Mouse (Mus musculus) liver, embryonic 14.5 days (tissue): ENCODE data around the gene 4930470P17Rik. TPM values are rescaled to one million over a fixed set of nuclear protein-coding genes. Genes with fewer than 3 reads are reported as not detected.
"Not testable (repeated sequence)": the region's sequence is repeated elsewhere in the genome, so short reads cannot be mapped to it uniquely, and the experiment has no call there.

Source experiments
- ATAC-seq: fragments of 200-750 bp; cut with Nextera tagmentation; 2 replicates; pipeline ENCODE4 v1.8.0; 2017; ENCODE audit warnings: moderate number of reproducible peaks, mild to moderate bottlenecking, moderate library complexity; ENCODE audit not compliant: insufficient read depth
- DNase-seq, 3 experiments: peaks; one replicate each; pipeline ENCODE4 v3.0.0-alpha.2; 2012 to 2013; ENCODE audit warnings: low read depth in 3 of 3, low spot score in 3 of 3
- H3K27ac ChIP-seq: fragments of 300-500 bp; sonication (generic); 2 replicates; pipeline ENCODE4 v1.5.1; 2014; ENCODE audit warnings: moderate library complexity, mild to moderate bottlenecking, control low read depth, inconsistent platforms
- H3K27me3 ChIP-seq: fragments of 300-500 bp; sonication (generic); 2 replicates; pipeline ENCODE4 v1.6.1; 2014; ENCODE audit warnings: mild to moderate bottlenecking, low read length, moderate library complexity; ENCODE audit not compliant: control insufficient read depth, insufficient read depth
- H3K36me3 ChIP-seq: fragments of 300-500 bp; sonication (generic); replicated peaks from 2 replicates; pipeline ENCODE4 v1.6.1; 2014; ENCODE audit warnings: low read depth; ENCODE audit not compliant: control insufficient read depth, insufficient read depth
- H3K4me1 ChIP-seq, 2 experiments: fragments of 200-500 bp in 1 of 2; fragments of 300-500 bp in 1 of 2; sonication (generic) in 1 of 2; replicated peaks; 2 replicates each; pipeline ENCODE4 v1.6.1; 2012 to 2014; ENCODE audit warnings: antibody characterized with exemption in 1 of 2, inconsistent platforms in 1 of 2, low read length in 1 of 2; ENCODE audit not compliant: control insufficient read depth in 2 of 2, insufficient read depth in 2 of 2
- H3K4me2 ChIP-seq: fragments of 300-500 bp; sonication (generic); 2 replicates; pipeline ENCODE4 v1.6.1; 2014; ENCODE audit warnings: low read depth, mild to moderate bottlenecking, control low read depth, moderate library complexity
- H3K4me3 ChIP-seq, 2 experiments: fragments of 200-500 bp in 1 of 2; fragments of 300-500 bp in 1 of 2; sonication (generic) in 1 of 2; 2 replicates each; pipeline ENCODE4 v1.5.1; 2012 to 2014; ENCODE audit warnings: low read depth in 2 of 2, low read length in 2 of 2, mild to moderate bottlenecking in 2 of 2, control low read depth in 1 of 2, inconsistent platforms in 1 of 2, moderate library complexity in 1 of 2; ENCODE audit not compliant: insufficient read depth in 1 of 2
- H3K9ac ChIP-seq: fragments of 300-500 bp; sonication (generic); replicated peaks from 2 replicates; pipeline ENCODE4 v1.6.1; 2014; ENCODE audit warnings: mild to moderate bottlenecking, control low read depth, moderate library complexity
- H3K9me3 ChIP-seq: fragments of 300-500 bp; sonication (generic); 2 replicates; pipeline ENCODE4 v1.6.1; 2016; ENCODE audit warnings: low read length, mixed read lengths; ENCODE audit not compliant: control insufficient read depth
- CTCF ChIP-seq: IDR thresholded peaks from 2 replicates; pipeline ENCODE4 v1.5.1; 2016; ENCODE audit warnings: antibody characterized with exemption, low read depth, control low read depth
- EP300 ChIP-seq: IDR thresholded peaks from 2 replicates; pipeline ENCODE4 v1.6.1; 2016; ENCODE audit warnings: antibody characterized with exemption, low read depth
- WGBS: fragments of 180-500 bp; shearing (Covaris S2); extraction: QIAGEN DNeasy Blood & Tissue Kit; methylation state at CpG from one replicate; pipeline ENCODE4 v1.1.7; 2014; ENCODE audit not compliant: insufficient replicate concordance; 5-methylcytosine and 5-hydroxymethylcytosine counted together
- polyA plus RNA-seq, 2 experiments: library from polyadenylated mRNA; depleted of rRNA in 1 of 2; stranded (reverse) in 1 of 2; unstranded in 1 of 2; fragments of >200 nt; fragmentation: Nextera tagmentation in 1 of 2; extraction: Ambion mirVana in 1 of 2; gene quantifications; 2 replicates each; pipeline versions ENCODE4 v1.2.1 to v1.2.3; 2012 to 2014

4930470P17Rik gene
- polyA plus RNA-seq, 2 experiments: not detected

GRCm38 (mm10) chr2:170630553-170630952 is 28.7 kb upstream of the 4930470P17Rik start:
- Histone ChIP-seq H3K36me3 (no peaks in the 10 kb centered on the region), H3K9ac (no peak overlapping the region), H3K4me2 (no peak overlapping the region), H3K27me3 (no peaks in the 10 kb centered on the region), H3K4me3 (no peak overlapping the region), H3K27ac (no peak overlapping the region), H3K9me3 (no peaks in the 10 kb centered on the region; the same call in 1 of the 2 replicates), H3K4me1 (no peaks in the 10 kb centered on the region; a peak in 1 of 4 replicates)
- 74% methylated on average over 11 of the region's 11 CpGs for WGBS
- TF ChIP-seq CTCF (no peak), EP300 (no peak)
- DNase-seq: no peak
- ATAC-seq: no peak

- H3K4me2 ChIP-seq, H3K9ac ChIP-seq, ATAC-seq, H3K9me3 ChIP-seq, H3K27ac ChIP-seq, DNase-seq, H3K4me1 ChIP-seq, H3K4me3 ChIP-seq, H3K36me3 ChIP-seq, H3K27me3 ChIP-seq: not testable (repeated sequence)
- WGBS: 74% methylated on average over 11 of the region's 11 CpGs
Measured at GRCm38 (mm10) chr2:170627991-170628390, 26.2 kb upstream of the 4930470P17Rik start.

- not testable (repeated sequence) for H3K9me3 ChIP-seq, ATAC-seq, H3K9ac ChIP-seq, H3K36me3 ChIP-seq, DNase-seq, H3K4me2 ChIP-seq, H3K27ac ChIP-seq, H3K27me3 ChIP-seq, H3K4me3 ChIP-seq, H3K4me1 ChIP-seq
- WGBS: 66% methylated on average over 1 of the region's 1 CpGs
Measured at GRCm38 (mm10) chr2:170624201-170624880, 22.5 kb upstream of the 4930470P17Rik start.

- ATAC-seq: no peak
- H3K27me3 ChIP-seq: no peaks in the 10 kb centered on the region
- no peaks in the 10 kb centered on the region for H3K9me3 ChIP-seq
- WGBS: 71% methylated on average over 13 of the region's 13 CpGs
- no peak overlapping the region for H3K4me2 ChIP-seq
- no peak for DNase-seq
- H3K9ac ChIP-seq: no peak overlapping the region
- no peaks in the 10 kb centered on the region for H3K36me3 ChIP-seq
- H3K4me3 ChIP-seq: no peak overlapping the region
- TF ChIP-seq CTCF: no peak
- TF ChIP-seq EP300: no peak
- H3K27ac ChIP-seq: no peak overlapping the region
- H3K4me1 ChIP-seq: no peaks in the 10 kb centered on the region
Measured at GRCm38 (mm10) chr2:170622985-170623384, 21.2 kb upstream of the 4930470P17Rik start.

- Histone ChIP-seq H3K9me3 (no peaks in the 10 kb centered on the region), H3K4me2 (no peak overlapping the region), H3K27me3 (no peaks in the 10 kb centered on the region), H3K36me3 (no peaks in the 10 kb centered on the region), H3K9ac (no peak overlapping the region), H3K4me3 (no peak overlapping the region), H3K27ac (no peak overlapping the region), H3K4me1 (no peaks in the 10 kb centered on the region)
- no peak for TF ChIP-seq CTCF
- no peak for TF ChIP-seq EP300
- ATAC-seq: no peak
- no peak for DNase-seq
- WGBS: 67% methylated on average over 12 of the region's 12 CpGs
Measured at GRCm38 (mm10) chr2:170618862-170619492, 17.2 kb upstream of the 4930470P17Rik start.

- H3K9me3 ChIP-seq, H3K4me3 ChIP-seq, H3K27me3 ChIP-seq, H3K4me2 ChIP-seq, H3K4me1 ChIP-seq, H3K9ac ChIP-seq, H3K36me3 ChIP-seq, ATAC-seq, DNase-seq, H3K27ac ChIP-seq: not testable (repeated sequence)
- WGBS: 49% methylated on average over 5 of the region's 5 CpGs
Measured at GRCm38 (mm10) chr2:170611794-170612193, 10.0 kb upstream of the 4930470P17Rik start.
